Mouse (Mus musculus) MEL (cell line): ENCODE results near the gene Ogg1. TPM values are rescaled to one million over a fixed set of nuclear protein-coding genes. Genes with fewer than 3 reads are reported as not detected.

Experiments
- DNase-seq: peaks from one replicate; pipeline ENCODE4 v3.0.0; 2011; ENCODE audit warnings: low read depth, low spot score
- H3K27ac ChIP-seq: 2 replicates; pipeline ENCODE4 v1.5.1; 2012; ENCODE audit warnings: low read depth, mild to moderate bottlenecking, control low read depth, low read length, moderate library complexity; ENCODE audit not compliant: control insufficient read depth
- H3K27me3 ChIP-seq, 2 experiments: fragments of 150-350 bp in 1 of 2; sonication (generic) in 1 of 2; 2 replicates each; pipeline ENCODE4 v1.6.1; 2012; ENCODE audit warnings: low read length in 2 of 2, mild to moderate bottlenecking in 2 of 2, improper control_type of control experiment in 1 of 2, moderate library complexity in 1 of 2; ENCODE audit not compliant: insufficient read depth in 2 of 2, control insufficient read depth in 1 of 2
- H3K36me3 ChIP-seq, 2 experiments: 2 replicates each; pipeline ENCODE4 v1.6.1; 2012 to 2014; ENCODE audit warnings: low read length in 2 of 2, improper control_type of control experiment in 1 of 2, inconsistent platforms in 1 of 2, mild to moderate bottlenecking in 1 of 2; ENCODE audit not compliant: insufficient read depth in 2 of 2, control insufficient read depth in 1 of 2
- H3K4me1 ChIP-seq, 2 experiments: fragments of 150-350 bp in 1 of 2; sonication (generic) in 1 of 2; 2 replicates each; pipeline ENCODE4 v1.6.1; 2012; ENCODE audit warnings: low read length in 2 of 2, improper control_type of control experiment in 1 of 2, mild to moderate bottlenecking in 1 of 2; ENCODE audit not compliant: insufficient read depth in 2 of 2, control insufficient read depth in 1 of 2
- H3K4me3 ChIP-seq, 2 experiments: fragments of 150-350 bp in 1 of 2; sonication (generic) in 1 of 2; 2 replicates each; pipeline ENCODE4 v1.5.1; 2012; ENCODE audit warnings: low read depth in 2 of 2, low read length in 2 of 2, mild to moderate bottlenecking in 2 of 2, moderate library complexity in 2 of 2, control low read depth in 1 of 2, improper control_type of control experiment in 1 of 2; ENCODE audit not compliant: control insufficient read depth in 1 of 2, insufficient read depth in 1 of 2
- H3K79me2 ChIP-seq: 2 replicates; pipeline ENCODE4 v1.6.1; 2012; ENCODE audit warnings: mild to moderate bottlenecking, low read length, moderate library complexity; ENCODE audit not compliant: control insufficient read depth, poor library complexity, insufficient read depth
- H3K9ac ChIP-seq: 2 replicates; pipeline ENCODE4 v1.6.1; 2012; ENCODE audit warnings: low read depth, mild to moderate bottlenecking, control low read depth, low read length, moderate library complexity; ENCODE audit not compliant: control insufficient read depth, poor library complexity, severe bottlenecking
- H3K9me3 ChIP-seq: fragments of 150-350 bp; sonication (generic); replicated peaks from 2 replicates; pipeline ENCODE4 v1.6.1; 2012; ENCODE audit warnings: mild to moderate bottlenecking, low read length, improper control_type of control experiment, moderate library complexity; ENCODE audit not compliant: insufficient read depth
- BHLHE40 ChIP-seq: IDR thresholded peaks from 2 replicates; pipeline ENCODE4 v1.6.1; 2012; ENCODE audit warnings: low read depth, mild to moderate bottlenecking, inconsistent platforms, low read length, improper control_type of control experiment, borderline replicate concordance
- CHD1 ChIP-seq: IDR thresholded peaks from 2 replicates; pipeline ENCODE4 v1.6.1; 2012; ENCODE audit warnings: low read depth, mild to moderate bottlenecking, inconsistent platforms, low read length, improper control_type of control experiment
- CTCF ChIP-seq, 3 experiments: IDR thresholded peaks in 2 of 3; conservative IDR thresholded peaks in 1 of 3; 2 replicates each; pipeline ENCODE4 v1.5.1; 2011 to 2012; ENCODE audit warnings: low read length in 3 of 3, low read depth in 2 of 3, mild to moderate bottlenecking in 2 of 3, improper control_type of control experiment in 1 of 3, inconsistent platforms in 1 of 3, mixed read lengths in 1 of 3, moderate library complexity in 1 of 3; ENCODE audit not compliant: control insufficient read depth in 1 of 3, insufficient read depth in 1 of 3, poor library complexity in 1 of 3, severe bottlenecking in 1 of 3
- E2F4 ChIP-seq: IDR thresholded peaks from 2 replicates; pipeline ENCODE4 v1.6.1; 2011; ENCODE audit warnings: low read depth, low read length, improper control_type of control experiment, borderline replicate concordance
- ELF1 ChIP-seq: IDR thresholded peaks from 2 replicates; pipeline ENCODE4 v1.6.1; 2014; ENCODE audit warnings: low read depth, mild to moderate bottlenecking, inconsistent platforms, low read length, improper control_type of control experiment, moderate library complexity
- ETS1 ChIP-seq: IDR thresholded peaks from 2 replicates; pipeline ENCODE4 v1.6.1; 2012; ENCODE audit warnings: low read depth, mild to moderate bottlenecking, inconsistent platforms, low read length, improper control_type of control experiment, moderate library complexity
- GABPA ChIP-seq: IDR thresholded peaks from 2 replicates; pipeline ENCODE4 v1.6.1; 2012; ENCODE audit warnings: low read depth, mild to moderate bottlenecking, inconsistent platforms, low read length, improper control_type of control experiment, moderate library complexity
- JUND ChIP-seq: IDR thresholded peaks from 2 replicates; pipeline ENCODE4 v1.6.1; 2011; ENCODE audit warnings: low read depth, mild to moderate bottlenecking, improper control_type of control experiment, low read length
- KAT2A ChIP-seq: conservative IDR thresholded peaks from 2 replicates; pipeline ENCODE4 v1.6.1; 2012; ENCODE audit warnings: low read depth, low read length, improper control_type of control experiment, inconsistent platforms
- MAFK ChIP-seq: IDR thresholded peaks from 2 replicates; pipeline ENCODE4 v1.6.1; 2011; ENCODE audit warnings: low read depth, mild to moderate bottlenecking, low read length, improper control_type of control experiment, borderline replicate concordance
- MAX ChIP-seq: IDR thresholded peaks from 2 replicates; pipeline ENCODE4 v1.6.1; 2011; ENCODE audit warnings: low read length, improper control_type of control experiment
- MAZ ChIP-seq: IDR thresholded peaks from 2 replicates; pipeline ENCODE4 v1.6.1; 2012; ENCODE audit warnings: low read depth, mild to moderate bottlenecking, inconsistent platforms, low read length, improper control_type of control experiment
- MEF2A ChIP-seq: IDR thresholded peaks from 2 replicates; pipeline ENCODE4 v1.6.1; 2014; ENCODE audit warnings: low read depth, mild to moderate bottlenecking, inconsistent platforms, low read length, improper control_type of control experiment; ENCODE audit not compliant: poor library complexity, insufficient replicate concordance, severe bottlenecking; ENCODE audit errors: extremely low read depth
- MXI1 ChIP-seq: IDR thresholded peaks from 2 replicates; pipeline ENCODE4 v1.6.1; 2011; ENCODE audit warnings: mild to moderate bottlenecking, low read depth, low read length, improper control_type of control experiment
- MYB ChIP-seq: IDR thresholded peaks from 2 replicates; pipeline ENCODE4 v1.6.1; 2011; ENCODE audit warnings: mild to moderate bottlenecking, low read depth, low read length, improper control_type of control experiment
- MYC ChIP-seq: IDR thresholded peaks from 2 replicates; pipeline ENCODE4 v1.6.1; 2011; ENCODE audit warnings: low read depth, mild to moderate bottlenecking, low read length, improper control_type of control experiment, moderate library complexity
- NELFE ChIP-seq: IDR thresholded peaks from 2 replicates; pipeline ENCODE4 v1.6.1; 2011; ENCODE audit warnings: low read depth, low read length, improper control_type of control experiment
- NRF1 ChIP-seq: IDR thresholded peaks from 2 replicates; pipeline ENCODE4 v1.6.1; 2014; ENCODE audit warnings: low read depth, mild to moderate bottlenecking, inconsistent platforms, low read length, improper control_type of control experiment, moderate library complexity; ENCODE audit not compliant: poor library complexity, insufficient read depth, severe bottlenecking
- POLR2A ChIP-seq, 2 experiments: IDR thresholded peaks; 2 replicates each; pipeline ENCODE4 v1.6.1; 2011 to 2012; ENCODE audit warnings: low read length in 2 of 2, mild to moderate bottlenecking in 2 of 2, control low read depth in 1 of 2, improper control_type of control experiment in 1 of 2, low read depth in 1 of 2, moderate library complexity in 1 of 2; ENCODE audit not compliant: control insufficient read depth in 1 of 2, insufficient read depth in 1 of 2, poor library complexity in 1 of 2
- POLR2AphosphoS2 ChIP-seq: IDR thresholded peaks from 2 replicates; pipeline ENCODE4 v1.6.1; 2011; ENCODE audit warnings: low read length, improper control_type of control experiment
- POLR2AphosphoS5 ChIP-seq: IDR thresholded peaks from 2 replicates; pipeline ENCODE4 v1.6.1; 2012; ENCODE audit warnings: low read depth, borderline replicate concordance, mild to moderate bottlenecking, inconsistent platforms, low read length, moderate library complexity, mixed read lengths
- RAD21 ChIP-seq: IDR thresholded peaks from 2 replicates; pipeline ENCODE4 v1.6.1; 2011; ENCODE audit warnings: mild to moderate bottlenecking, low read depth, low read length, improper control_type of control experiment
- RCOR1 ChIP-seq: IDR thresholded peaks from 2 replicates; pipeline ENCODE4 v1.6.1; 2012; ENCODE audit warnings: low read depth, mild to moderate bottlenecking, inconsistent platforms, low read length, improper control_type of control experiment
- SMC3 ChIP-seq: IDR thresholded peaks from 2 replicates; pipeline ENCODE4 v1.6.1; 2011; ENCODE audit warnings: low read depth, low read length, improper control_type of control experiment
- TBP ChIP-seq: IDR thresholded peaks from 2 replicates; pipeline ENCODE4 v1.8.0; 2011; ENCODE audit warnings: low read depth, low read length, improper control_type of control experiment
- TCF12 ChIP-seq: IDR thresholded peaks from 2 replicates; pipeline ENCODE4 v1.6.1; 2014; ENCODE audit warnings: low read depth, mild to moderate bottlenecking, inconsistent platforms, low read length, improper control_type of control experiment, moderate library complexity
- ZC3H11A ChIP-seq: IDR thresholded peaks from 2 replicates; pipeline ENCODE4 v1.6.1; 2012; ENCODE audit warnings: low read depth, mild to moderate bottlenecking, inconsistent platforms, low read length, improper control_type of control experiment
- ZKSCAN1 ChIP-seq: IDR thresholded peaks from 2 replicates; pipeline ENCODE4 v1.6.1; 2012; ENCODE audit warnings: low read depth, mild to moderate bottlenecking, inconsistent platforms, low read length, improper control_type of control experiment, moderate library complexity
- ZMIZ1 ChIP-seq: IDR thresholded peaks from 2 replicates; pipeline ENCODE4 v1.6.1; 2012; ENCODE audit warnings: low read depth, mild to moderate bottlenecking, inconsistent platforms, low read length, improper control_type of control experiment, moderate library complexity
- polyA plus RNA-seq, 2 experiments: library from polyadenylated mRNA; stranded (reverse) in 1 of 2; unstranded in 1 of 2; fragments of >175 nt in 1 of 2; fragments of >200 nt in 1 of 2; gene quantifications; 2 replicates each; pipeline versions ENCODE4 v1.2.1 to v1.2.4; 2012; ENCODE audit warnings: low replicate concordance in 2 of 2, low read depth in 1 of 2; ENCODE audit not compliant: insufficient read length in 2 of 2, insufficient read depth in 1 of 2, missing spikeins in 1 of 2
- total RNA-seq: library from RNA; depleted of rRNA; stranded (reverse); fragments of 300-350 nt; gene quantifications from 2 replicates; pipeline ENCODE4 v1.2.3, GENCODE M21; 2012

Ogg1 gene
- total and polyA plus RNA-seq, 3 experiments = 8.7 to 20.0 TPM; not detected in 1

DNA sequence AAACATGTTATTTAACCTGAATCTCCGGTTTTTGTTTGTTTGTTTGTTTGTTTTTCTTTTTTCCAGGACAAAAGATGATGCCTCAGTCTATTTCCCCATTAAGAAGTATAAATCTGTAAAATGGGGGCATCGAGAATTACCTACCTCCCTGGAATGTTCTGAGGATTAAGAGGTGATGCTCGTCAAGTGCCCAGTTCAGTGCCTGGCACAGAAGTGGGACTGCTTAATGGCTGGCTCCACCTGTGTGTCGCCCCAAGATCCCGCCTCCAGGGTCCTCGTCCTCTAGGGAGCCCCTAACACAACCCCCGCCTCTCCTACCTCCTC, 50.4 kb downstream of the Ogg1 start:
- Histone ChIP-seq H3K27ac (peak overlapping the region; percentile 42), H3K9ac (peak overlapping the region; percentile 92), H3K9me3 (no peaks in the 10 kb centered on the region), H3K4me3 (peak overlapping the region; percentile 82 to 95), H3K4me1 (peaks cover 0 to 12% of the 10 kb centered on the region in 2 experiments; a peak in 2 of 4 replicates), H3K79me2 (peaks cover 33% of the 10 kb centered on the region), H3K36me3 (peaks cover 7 to 20% of the 10 kb centered on the region in 2 experiments), H3K27me3 (no peaks in the 10 kb centered on the region)
- TF ChIP-seq NELFE (peak; percentile 58), RAD21 (no peak), POLR2A (IDR thresholded peaks at IDR 0.05; ENCODE audit: control insufficient read depth in 1 of 2, insufficient read depth in 1 of 2, low read depth in 1 of 2, low read length in 2 of 2, poor library complexity in 1 of 2) (peak in 1 of 2 experiments; percentile 81; a peak in 2 of 4 replicates), CHD1 (no peak), TBP (peak; percentile 82)
- no peak for DNase-seq

DNA sequence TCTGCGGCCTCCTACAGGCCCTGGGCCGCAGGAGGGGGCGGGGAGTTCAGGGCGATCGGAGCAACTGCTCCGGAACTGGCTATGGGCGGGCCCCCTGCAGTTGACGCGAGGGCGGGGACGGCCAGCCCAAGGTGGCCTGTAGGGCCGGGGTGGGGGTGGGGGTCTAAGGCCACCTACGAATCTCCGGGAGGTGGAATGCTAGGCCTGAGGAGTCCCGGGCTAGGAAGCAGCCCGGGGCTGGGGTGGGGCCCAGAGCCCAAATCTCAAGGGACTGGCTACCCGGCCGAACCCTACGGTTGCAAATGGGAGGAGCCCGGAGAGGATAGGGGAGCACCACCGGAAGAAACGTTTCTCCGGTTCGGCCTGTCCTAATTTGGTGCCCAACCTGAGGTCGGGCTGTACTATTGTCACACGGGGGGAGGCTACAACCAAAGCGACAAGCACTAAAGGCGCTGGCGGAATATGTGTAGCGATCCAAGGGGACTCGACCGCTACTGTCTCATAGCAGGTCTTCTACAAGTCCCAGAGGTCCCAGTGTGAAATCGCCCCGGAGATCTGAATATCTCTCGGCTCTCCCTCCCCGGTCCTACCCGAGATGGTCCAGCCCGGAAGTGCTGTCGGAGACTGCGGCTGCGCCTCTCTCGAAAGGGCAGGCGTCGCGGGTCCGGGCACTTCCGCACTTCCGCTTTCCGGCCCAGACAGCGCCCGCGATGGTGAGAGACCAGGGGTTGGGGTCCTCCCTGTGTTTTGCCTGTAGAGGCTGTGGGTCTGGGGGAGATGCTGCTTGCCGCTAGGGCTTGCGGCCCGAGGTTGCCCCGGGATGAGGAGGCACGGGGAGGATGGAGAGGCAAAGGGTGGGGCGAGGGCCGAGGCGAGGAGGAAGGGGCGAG, 51.0 kb downstream of the Ogg1 start, which contains the start of the genes Tada3 and Arpc4:
TSS of gene Tada3 (minus strand) at position 388 of the 890 bp plus-strand sequence.
TSS of gene Arpc4 (plus strand) at position 620 of the 890 bp plus-strand sequence.
- Histone ChIP-seq H3K9ac (peak within 1 kb of the TSS; percentile 92), H3K4me1 (peaks cover 0 to 12% of the 10 kb centered on the region in 2 experiments; a peak in 2 of 4 replicates), H3K79me2 (peaks cover 33% of the 10 kb centered on the region), H3K9me3 (no peaks in the 10 kb centered on the region), H3K27me3 (no peaks in the 10 kb centered on the region), H3K36me3 (peaks cover 11 to 20% of the 10 kb centered on the region in 2 experiments), H3K27ac (peak within 1 kb of the TSS; percentile 96), H3K4me3 (peak within 1 kb of the TSS; percentile 83 to 95)
- DNase-seq = peak; percentile 97
- no peak for TF ChIP-seq MAFK
- peak; percentile 63; the same call in 1 of the 2 replicates for TF ChIP-seq TBP
- peak; percentile 78 for TF ChIP-seq TCF12
- no peak for TF ChIP-seq CTCF (IDR thresholded peaks at IDR 0.05 in 2 of 3, conservative IDR thresholded peaks at IDR 0.05 in 1 of 3; ENCODE audit: control insufficient read depth in 1 of 3, insufficient read depth in 1 of 3, low read depth in 2 of 3, low read length in 3 of 3, poor library complexity in 1 of 3, severe bottlenecking in 1 of 3)
- TF ChIP-seq POLR2A (IDR thresholded peaks at IDR 0.05; ENCODE audit: control insufficient read depth in 1 of 2, insufficient read depth in 1 of 2, low read depth in 1 of 2, low read length in 2 of 2, poor library complexity in 1 of 2) = peak; percentile 74 to 77
- TF ChIP-seq KAT2A = no peak; the same call in none of the 2 replicates
- TF ChIP-seq MYB = 0 out of 2 replicates have a peak, but pooled peaks have one; percentile 39
- TF ChIP-seq RCOR1 = no peak
- TF ChIP-seq ZKSCAN1 = no peak
- no peak for TF ChIP-seq SMC3
- no peak for TF ChIP-seq BHLHE40
- peak; percentile 63 for TF ChIP-seq MAZ
- TF ChIP-seq NRF1 = peak; percentile 78
- TF ChIP-seq ZMIZ1 = no peak; the same call in none of the 2 replicates
- 0 out of 2 replicates have a peak, but pooled peaks have one; percentile 42 for TF ChIP-seq MEF2A
- TF ChIP-seq ETS1 = no peak; the same call in 1 of the 2 replicates
- TF ChIP-seq POLR2AphosphoS5 = no peak
- TF ChIP-seq POLR2AphosphoS2 = peak; percentile 80
- TF ChIP-seq E2F4 = no peak
- 0 out of 2 replicates have a peak, but pooled peaks have one; percentile 14 for TF ChIP-seq MYC
- no peak for TF ChIP-seq MAX
- TF ChIP-seq MXI1 = peak; percentile 68
- TF ChIP-seq JUND = no peak
- TF ChIP-seq ELF1 = peak; percentile 98
- TF ChIP-seq GABPA = no peak
- TF ChIP-seq ZC3H11A = no peak
- peak; percentile 100 for TF ChIP-seq CHD1
